Mouse (Mus musculus) ES-E14 (cell line): Measurements from ENCODE around the gene Dynlt1a. TPM values are rescaled to one million over a fixed set of nuclear protein-coding genes. Genes with fewer than 3 reads are reported as not detected.
"Not testable (repeated sequence)": the region's sequence is repeated elsewhere in the genome, so short reads cannot be mapped to it uniquely, and the experiment has no call there.

Experiments
- DNase-seq: peaks from one replicate; pipeline ENCODE4 v3.0.0-alpha.2; 2013; ENCODE audit warnings: low read depth, low spot score
- H3K27ac ChIP-seq: 2 replicates; pipeline ENCODE4 v1.5.1; 2012; ENCODE audit warnings: low read depth, mild to moderate bottlenecking, low read length, moderate library complexity, mixed read lengths; ENCODE audit not compliant: poor library complexity, insufficient read depth, severe bottlenecking
- H3K36me3 ChIP-seq: 2 replicates; pipeline ENCODE4 v1.6.1; 2012; ENCODE audit warnings: mild to moderate bottlenecking, low read length, moderate library complexity, mixed read lengths; ENCODE audit not compliant: control insufficient read depth, poor library complexity, insufficient read depth, severe bottlenecking
- H3K4me1 ChIP-seq, 2 experiments: fragments of 150-350 bp in 1 of 2; sonication (generic) in 1 of 2; 2 replicates each; pipeline ENCODE4 v1.6.1; 2012; ENCODE audit warnings: low read length in 2 of 2, mild to moderate bottlenecking in 1 of 2, mixed read lengths in 1 of 2; ENCODE audit not compliant: control insufficient read depth in 2 of 2, insufficient read depth in 2 of 2, poor library complexity in 1 of 2
- H3K4me3 ChIP-seq, 2 experiments: fragments of 150-350 bp in 1 of 2; sonication (generic) in 1 of 2; 2 replicates each; pipeline ENCODE4 v1.5.1; 2012; ENCODE audit warnings: low read length in 2 of 2, low read depth in 1 of 2, mild to moderate bottlenecking in 1 of 2, mixed read lengths in 1 of 2; ENCODE audit not compliant: insufficient read depth in 1 of 2, poor library complexity in 1 of 2, severe bottlenecking in 1 of 2
- H3K9ac ChIP-seq: 2 replicates; pipeline ENCODE4 v1.6.1; 2012; ENCODE audit warnings: low read depth, mild to moderate bottlenecking, low read length, mixed read lengths; ENCODE audit not compliant: poor library complexity, insufficient read depth, severe bottlenecking
- H3K9me3 ChIP-seq: fragments of 150-350 bp; sonication (generic); 2 replicates; pipeline ENCODE4 v1.6.1; 2012; ENCODE audit warnings: low read depth, mild to moderate bottlenecking, low read length; ENCODE audit not compliant: control insufficient read depth, insufficient read depth
- in situ Hi-C, 2 experiments: fragments of 600-800 bp; cut with MboI; formaldehyde crosslinking; loops; one replicate each; pipeline ENCODE4 v1.15.1; 2025; ENCODE audit warnings: low sequenced_read_pairs in 2 of 2, inconsistent platforms in 1 of 2; ENCODE audit not compliant: unreplicated experiment in 2 of 2
- total RNA-seq: library from RNA; depleted of rRNA; stranded (reverse); fragments of 300-350 nt; gene quantifications from 2 replicates; pipeline ENCODE4 v1.2.3, GENCODE M21; 2012

Gene Dynlt1a
- total RNA-seq, 1 experiment, result 10.1 TPM

GRCm38 (mm10) chr17:6304891-6305290, 12.4 kb downstream of the Dynlt1a start:
- H3K4me1 ChIP-seq, H3K27ac ChIP-seq, H3K36me3 ChIP-seq, in situ Hi-C loops, H3K9me3 ChIP-seq, DNase-seq, H3K4me3 ChIP-seq, H3K9ac ChIP-seq: not testable (repeated sequence)

- H3K9ac ChIP-seq, H3K27ac ChIP-seq, H3K4me3 ChIP-seq, H3K9me3 ChIP-seq, in situ Hi-C loops, DNase-seq, H3K36me3 ChIP-seq, H3K4me1 ChIP-seq: not testable (repeated sequence)
Measured at GRCm38 (mm10) chr17:6300190-6300863, 17.0 kb downstream of the Dynlt1a start.

- H3K4me1 ChIP-seq, H3K9ac ChIP-seq, H3K36me3 ChIP-seq, H3K4me3 ChIP-seq, H3K27ac ChIP-seq, in situ Hi-C loops, H3K9me3 ChIP-seq, DNase-seq: not testable (repeated sequence)
Measured at GRCm38 (mm10) chr17:6297060-6297795, 20.1 kb downstream of the Dynlt1a start.

GRCm38 (mm10) chr17:6293882-6294281, 23.4 kb downstream of the Dynlt1a start:
- H3K9ac ChIP-seq, H3K4me3 ChIP-seq, H3K4me1 ChIP-seq, in situ Hi-C loops, DNase-seq, H3K9me3 ChIP-seq, H3K36me3 ChIP-seq, H3K27ac ChIP-seq: not testable (repeated sequence)

GRCm38 (mm10) chr17:6289045-6289444, 28.3 kb downstream of the Dynlt1a start:
- H3K4me3 ChIP-seq, in situ Hi-C loops, H3K9ac ChIP-seq, DNase-seq, H3K9me3 ChIP-seq, H3K27ac ChIP-seq, H3K36me3 ChIP-seq, H3K4me1 ChIP-seq: not testable (repeated sequence)

GRCm38 (mm10) chr17:6286169-6286568, 31.1 kb downstream of the Dynlt1a start:
- H3K4me3 ChIP-seq, DNase-seq, in situ Hi-C loops: not testable (repeated sequence)

GRCm38 (mm10) chr17:6283137-6283536, 34.2 kb downstream of the Dynlt1a start:
- in situ Hi-C loops, DNase-seq, H3K4me1 ChIP-seq, H3K36me3 ChIP-seq, H3K9me3 ChIP-seq, H3K9ac ChIP-seq, H3K27ac ChIP-seq, H3K4me3 ChIP-seq: not testable (repeated sequence)

More at GRCm38 (mm10) chr17:6286169-6286568, 31.1 kb downstream of the Dynlt1a start:
- not testable (repeated sequence) for H3K9me3 ChIP-seq, H3K27ac ChIP-seq, H3K4me1 ChIP-seq, H3K36me3 ChIP-seq, H3K9ac ChIP-seq

GRCm38 (mm10) chr17:6280513-6280912, 36.8 kb downstream of the Dynlt1a start:
- DNase-seq, H3K9ac ChIP-seq, H3K9me3 ChIP-seq, H3K36me3 ChIP-seq, H3K27ac ChIP-seq, H3K4me3 ChIP-seq, H3K4me1 ChIP-seq, in situ Hi-C loops: not testable (repeated sequence)
